Mouse (Mus musculus) neural tube, embryonic 12.5 days (tissue): ENCODE results near the gene 1700001C02Rik. TPM values are rescaled to one million over a fixed set of nuclear protein-coding genes. Genes with fewer than 3 reads are reported as not detected.

Experiments
- ATAC-seq: fragments of 200-750 bp; cut with Nextera tagmentation; 2 replicates; pipeline ENCODE4 v1.8.0; 2017; ENCODE audit warnings: low read depth, mild to moderate bottlenecking, moderate TSS enrichment, moderate library complexity; ENCODE audit not compliant: low FRiP score
- H3K27ac ChIP-seq: fragments of 300-500 bp; sonication (generic); 2 replicates; pipeline ENCODE4 v1.5.1; 2016
- H3K27me3 ChIP-seq: fragments of 300-500 bp; sonication (generic); replicated peaks from 2 replicates; pipeline ENCODE4 v1.6.1; 2016; ENCODE audit warnings: mild to moderate bottlenecking
- H3K36me3 ChIP-seq: fragments of 300-500 bp; sonication (generic); 2 replicates; pipeline ENCODE4 v1.6.1; 2016; ENCODE audit warnings: mild to moderate bottlenecking
- H3K4me1 ChIP-seq: fragments of 300-500 bp; sonication (generic); 2 replicates; pipeline ENCODE4 v1.6.1; 2016
- H3K4me2 ChIP-seq: fragments of 300-500 bp; sonication (generic); replicated peaks from 2 replicates; pipeline ENCODE4 v1.6.1; 2016; ENCODE audit warnings: mild to moderate bottlenecking
- H3K4me3 ChIP-seq: fragments of 300-500 bp; sonication (generic); 2 replicates; pipeline ENCODE4 v1.5.1; 2016
- H3K9ac ChIP-seq: fragments of 300-500 bp; sonication (generic); 2 replicates; pipeline ENCODE4 v1.6.1; 2016; ENCODE audit warnings: mild to moderate bottlenecking
- H3K9me3 ChIP-seq: fragments of 300-500 bp; sonication (generic); 2 replicates; pipeline ENCODE4 v1.6.1; 2016; ENCODE audit warnings: mild to moderate bottlenecking
- WGBS: fragments of 180-500 bp; shearing (Covaris S2); methylation state at CpG from one replicate; pipeline ENCODE4 v1.1.7; 2016; 5-methylcytosine and 5-hydroxymethylcytosine counted together
- polyA plus RNA-seq: library from polyadenylated mRNA; unstranded; fragments of >200 nt; fragmentation: Nextera tagmentation; extraction: Ambion mirVana; gene quantifications from 2 replicates; pipeline ENCODE4 v1.2.1, GENCODE M21; 2016

1700001C02Rik gene
- polyA plus RNA-seq: not detected in 2 replicates

GRCm38 (mm10) chr5:30465861-30466260 lies at the start of gene 1700001C02Rik:
TSS of gene 1700001C02Rik (plus strand) at chr5:30466047.
- Histone ChIP-seq H3K4me3 (peak within 1 kb of the TSS; percentile 7), H3K36me3 (no peaks in the 10 kb centered on the region), H3K27me3 (peaks cover 21% of the 10 kb centered on the region), H3K4me1 (peaks cover 19% of the 10 kb centered on the region), H3K9me3 (no peaks in the 10 kb centered on the region), H3K27ac (no peak within 1 kb of the TSS), H3K4me2 (peak within 1 kb of the TSS; percentile 56), H3K9ac (no peak within 1 kb of the TSS)
- ATAC-seq: peak; percentile 60; the same call in 1 of the 2 replicates
- WGBS: 13% methylated on average over 21 of the region's 21 CpGs

- H3K9me3 ChIP-seq: no peaks in the 10 kb centered on the region
- H3K4me2 ChIP-seq: no peak overlapping the region
- no peaks in the 10 kb centered on the region for H3K36me3 ChIP-seq
- WGBS: 28% methylated on average over 5 of the region's 5 CpGs
- no peaks in the 10 kb centered on the region for H3K27me3 ChIP-seq
- no peak for ATAC-seq
- H3K27ac ChIP-seq: no peak overlapping the region
- H3K9ac ChIP-seq: no peak overlapping the region
- no peak overlapping the region for H3K4me3 ChIP-seq
- no peaks in the 10 kb centered on the region for H3K4me1 ChIP-seq
Observed at GRCm38 (mm10) chr5:30416665-30417064, 49.2 kb upstream of the 1700001C02Rik start.

- no peak overlapping the region for H3K9ac ChIP-seq
- no peaks in the 10 kb centered on the region for H3K9me3 ChIP-seq
- WGBS: 83% methylated on average over 4 of the region's 4 CpGs
- no peak overlapping the region for H3K4me3 ChIP-seq
- H3K4me1 ChIP-seq: no peaks in the 10 kb centered on the region
- H3K4me2 ChIP-seq: no peak overlapping the region
- no peaks in the 10 kb centered on the region for H3K27me3 ChIP-seq
- ATAC-seq: no peak
- H3K27ac ChIP-seq: no peak overlapping the region
- no peaks in the 10 kb centered on the region for H3K36me3 ChIP-seq
Observed at GRCm38 (mm10) chr5:30423121-30423520, 42.7 kb upstream of the 1700001C02Rik start.

GRCm38 (mm10) chr5:30423572-30424244 lies 42.1 kb upstream of the 1700001C02Rik start:
- ATAC-seq: no peak
- no peak overlapping the region for H3K27ac ChIP-seq
- H3K9me3 ChIP-seq: no peaks in the 10 kb centered on the region
- H3K36me3 ChIP-seq: no peaks in the 10 kb centered on the region
- H3K4me3 ChIP-seq: no peak overlapping the region
- 34% methylated on average over 8 of the region's 8 CpGs for WGBS
- H3K4me2 ChIP-seq: no peak overlapping the region
- no peak overlapping the region for H3K9ac ChIP-seq
- H3K4me1 ChIP-seq: no peaks in the 10 kb centered on the region
- H3K27me3 ChIP-seq: no peaks in the 10 kb centered on the region

GRCm38 (mm10) chr5:30427406-30427805 lies 38.4 kb upstream of the 1700001C02Rik start:
- WGBS: 87% methylated on average over 6 of the region's 6 CpGs
- no peak for ATAC-seq
- Histone ChIP-seq H3K9me3 (no peaks in the 10 kb centered on the region), H3K4me2 (no peak overlapping the region), H3K4me1 (no peaks in the 10 kb centered on the region), H3K27ac (no peak overlapping the region), H3K27me3 (no peaks in the 10 kb centered on the region), H3K36me3 (no peaks in the 10 kb centered on the region), H3K4me3 (no peak overlapping the region), H3K9ac (no peak overlapping the region)

GRCm38 (mm10) chr5:30438931-30439330 lies 26.9 kb upstream of the 1700001C02Rik start:
- WGBS: 57% methylated on average over 2 of the region's 2 CpGs
- no peaks in the 10 kb centered on the region for H3K27me3 ChIP-seq
- H3K4me3 ChIP-seq: no peak overlapping the region
- H3K9me3 ChIP-seq: no peaks in the 10 kb centered on the region
- no peaks in the 10 kb centered on the region for H3K4me1 ChIP-seq
- no peak overlapping the region for H3K9ac ChIP-seq
- H3K4me2 ChIP-seq: no peak overlapping the region
- no peak overlapping the region for H3K27ac ChIP-seq
- H3K36me3 ChIP-seq: no peaks in the 10 kb centered on the region
- ATAC-seq: no peak

- Histone ChIP-seq H3K27me3 (no peaks in the 10 kb centered on the region), H3K4me1 (no peaks in the 10 kb centered on the region), H3K9me3 (no peaks in the 10 kb centered on the region), H3K9ac (no peak overlapping the region), H3K4me3 (no peak overlapping the region), H3K27ac (no peak overlapping the region), H3K4me2 (no peak overlapping the region), H3K36me3 (no peaks in the 10 kb centered on the region)
- ATAC-seq: no peak
- 91% methylated on average over 8 of the region's 8 CpGs for WGBS
Observed at GRCm38 (mm10) chr5:30440308-30440906, 25.4 kb upstream of the 1700001C02Rik start.

GRCm38 (mm10) chr5:30442196-30442595 lies 23.7 kb upstream of the 1700001C02Rik start:
- Histone ChIP-seq H3K4me3 (no peak overlapping the region), H3K27me3 (no peaks in the 10 kb centered on the region), H3K36me3 (no peaks in the 10 kb centered on the region), H3K4me1 (no peaks in the 10 kb centered on the region), H3K27ac (no peak overlapping the region), H3K4me2 (no peak overlapping the region), H3K9me3 (no peaks in the 10 kb centered on the region), H3K9ac (no peak overlapping the region)
- 70% methylated on average over 5 of the region's 5 CpGs for WGBS
- no peak for ATAC-seq

GRCm38 (mm10) chr5:30444327-30444895 lies 21.4 kb upstream of the 1700001C02Rik start:
- Histone ChIP-seq H3K36me3 (no peaks in the 10 kb centered on the region), H3K4me2 (no peak overlapping the region), H3K27me3 (no peaks in the 10 kb centered on the region), H3K9me3 (no peaks in the 10 kb centered on the region), H3K4me1 (no peaks in the 10 kb centered on the region), H3K27ac (no peak overlapping the region), H3K9ac (no peak overlapping the region), H3K4me3 (no peak overlapping the region)
- 81% methylated on average over 13 of the region's 13 CpGs for WGBS
- no peak for ATAC-seq

GRCm38 (mm10) chr5:30456056-30456455 lies 9.8 kb upstream of the 1700001C02Rik start:
- H3K27ac ChIP-seq: no peak overlapping the region
- H3K27me3 ChIP-seq: 0 out of 2 replicates have a peak, but pooled peaks cover 2% of the 10 kb centered on the region
- WGBS: 58% methylated on average over 6 of the region's 6 CpGs
- peaks cover 3% of the 10 kb centered on the region; the same call in 1 of the 2 replicates for H3K4me1 ChIP-seq
- no peak for ATAC-seq
- H3K4me3 ChIP-seq: no peak overlapping the region
- H3K9ac ChIP-seq: no peak overlapping the region
- no peaks in the 10 kb centered on the region for H3K36me3 ChIP-seq
- H3K9me3 ChIP-seq: no peaks in the 10 kb centered on the region
- H3K4me2 ChIP-seq: no peak overlapping the region

GRCm38 (mm10) chr5:30460155-30460554 lies 5.7 kb upstream of the 1700001C02Rik start:
- WGBS: 48% methylated on average over 4 of the region's 4 CpGs
- no peak overlapping the region for H3K27ac ChIP-seq
- peaks cover 11% of the 10 kb centered on the region for H3K4me1 ChIP-seq
- H3K36me3 ChIP-seq: no peaks in the 10 kb centered on the region
- no peak for ATAC-seq
- no peaks in the 10 kb centered on the region for H3K9me3 ChIP-seq
- H3K4me2 ChIP-seq: no peak overlapping the region
- peaks cover 9% of the 10 kb centered on the region for H3K27me3 ChIP-seq
- no peak overlapping the region for H3K9ac ChIP-seq
- no peak overlapping the region for H3K4me3 ChIP-seq

- H3K4me1 ChIP-seq: peaks cover 19% of the 10 kb centered on the region
- H3K27me3 ChIP-seq: peaks cover 19% of the 10 kb centered on the region
Observed at GRCm38 (mm10) chr5:30461821-30462220, 4.0 kb upstream of the 1700001C02Rik start, which contains the start of gene Otof. TSS of gene Otof (minus strand) at chr5:30461932.

More at GRCm38 (mm10) chr5:30461821-30462220, 4.0 kb upstream of the 1700001C02Rik start, which contains the start of gene Otof:
- Histone ChIP-seq H3K4me2 (peak within 1 kb of the TSS; percentile 32), H3K27ac (no peak within 1 kb of the TSS), H3K4me3 (no peak within 1 kb of the TSS), H3K36me3 (no peaks in the 10 kb centered on the region), H3K9ac (no peak within 1 kb of the TSS), H3K9me3 (no peaks in the 10 kb centered on the region)
- WGBS: 27% methylated on average over 12 of the region's 12 CpGs
- peak; percentile 44; the same call in 1 of the 2 replicates for ATAC-seq
